Mouse (Mus musculus) E14TG2a.4 (cell line): ENCODE measurements around the gene Sdk1.

Experiments used
- H3K27me3 ChIP-seq: 2 replicates; pipeline ENCODE4 v1.6.1; 2014; ENCODE audit warnings: low read length, control low read depth; ENCODE audit not compliant: insufficient read depth
- H3K36me3 ChIP-seq: 2 replicates; pipeline ENCODE4 v1.6.1; 2014; ENCODE audit warnings: low read length, control low read depth; ENCODE audit not compliant: insufficient read depth
- H3K4me1 ChIP-seq: replicated peaks from 2 replicates; pipeline ENCODE4 v1.6.1; 2014; ENCODE audit warnings: low read depth, low read length, control low read depth
- H3K4me3 ChIP-seq: replicated peaks from 2 replicates; pipeline ENCODE4 v1.5.1; 2014; ENCODE audit warnings: mild to moderate bottlenecking, low read length
- H3K9me3 ChIP-seq: 2 replicates; pipeline ENCODE4 v1.6.1; 2014; ENCODE audit warnings: low read length, control low read depth
- CTCF ChIP-seq: conservative IDR thresholded peaks from 2 replicates; pipeline ENCODE4 v1.5.1; 2014; ENCODE audit warnings: low read length
- NANOG ChIP-seq: IDR thresholded peaks from 2 replicates; pipeline ENCODE4 v1.6.1; 2014; ENCODE audit warnings: borderline replicate concordance, low read length, mixed read lengths
- POU5F1 ChIP-seq: IDR thresholded peaks from 2 replicates; pipeline ENCODE4 v1.6.1; 2014; ENCODE audit warnings: low read length, borderline replicate concordance

Sdk1 gene

GRCm38 (mm10) chr5:141758885-141759284 lies 517.6 kb downstream of the Sdk1 start:
- Histone ChIP-seq H3K36me3 (no peaks in the 10 kb centered on the region), H3K4me1 (peaks cover 6% of the 10 kb centered on the region), H3K27me3 (no peaks in the 10 kb centered on the region), H3K9me3 (no peaks in the 10 kb centered on the region), H3K4me3 (no peak overlapping the region)
- TF ChIP-seq NANOG (no peak), CTCF (no peak), POU5F1 (no peak)

GRCm38 (mm10) chr5:141764111-141764510 lies 522.8 kb downstream of the Sdk1 start:
- H3K27me3 ChIP-seq, result no peaks in the 10 kb centered on the region
- no peak overlapping the region for H3K4me3 ChIP-seq
- no peaks in the 10 kb centered on the region for H3K9me3 ChIP-seq
- TF ChIP-seq CTCF, result no peak
- no peak for TF ChIP-seq NANOG
- TF ChIP-seq POU5F1, result no peak
- no peaks in the 10 kb centered on the region for H3K36me3 ChIP-seq
- no peaks in the 10 kb centered on the region for H3K4me1 ChIP-seq

- H3K27me3 ChIP-seq, result no peaks in the 10 kb centered on the region
- no peak for TF ChIP-seq POU5F1
- no peaks in the 10 kb centered on the region for H3K4me1 ChIP-seq
- H3K4me3 ChIP-seq, result no peak overlapping the region
- H3K9me3 ChIP-seq, result no peaks in the 10 kb centered on the region
- H3K36me3 ChIP-seq, result no peaks in the 10 kb centered on the region
Observed at GRCm38 (mm10) chr5:141768761-141769515, 527.6 kb downstream of the Sdk1 start.

- no peak overlapping the region for H3K4me3 ChIP-seq
- no peaks in the 10 kb centered on the region for H3K4me1 ChIP-seq
- H3K27me3 ChIP-seq, result no peaks in the 10 kb centered on the region
- TF ChIP-seq POU5F1, result no peak
- TF ChIP-seq CTCF, result no peak
- no peak for TF ChIP-seq NANOG
- H3K9me3 ChIP-seq, result no peaks in the 10 kb centered on the region
- no peaks in the 10 kb centered on the region for H3K36me3 ChIP-seq
Observed at GRCm38 (mm10) chr5:141771516-141771915, 530.2 kb downstream of the Sdk1 start.

- H3K27me3 ChIP-seq, result no peaks in the 10 kb centered on the region
- H3K4me1 ChIP-seq, result no peaks in the 10 kb centered on the region
- no peak overlapping the region for H3K4me3 ChIP-seq
- H3K36me3 ChIP-seq, result no peaks in the 10 kb centered on the region
- no peak for TF ChIP-seq CTCF
- no peak for TF ChIP-seq NANOG
- no peak for TF ChIP-seq POU5F1
- H3K9me3 ChIP-seq, result peaks cover 5% of the 10 kb centered on the region
Observed at GRCm38 (mm10) chr5:141778231-141778630, 536.9 kb downstream of the Sdk1 start.

GRCm38 (mm10) chr5:141781142-141781541 lies 539.9 kb downstream of the Sdk1 start:
- H3K9me3 ChIP-seq, result peaks cover 5% of the 10 kb centered on the region
- no peaks in the 10 kb centered on the region for H3K36me3 ChIP-seq
- TF ChIP-seq NANOG (no peak), CTCF (no peak), POU5F1 (no peak)
- H3K4me3 ChIP-seq, result no peak overlapping the region
- H3K4me1 ChIP-seq, result no peaks in the 10 kb centered on the region
- H3K27me3 ChIP-seq, result no peaks in the 10 kb centered on the region

GRCm38 (mm10) chr5:141782330-141782729 lies 541.0 kb downstream of the Sdk1 start:
- Histone ChIP-seq H3K4me1 (no peaks in the 10 kb centered on the region), H3K4me3 (no peak overlapping the region), H3K27me3 (no peaks in the 10 kb centered on the region), H3K9me3 (peaks cover 5% of the 10 kb centered on the region), H3K36me3 (no peaks in the 10 kb centered on the region)
- TF ChIP-seq CTCF (no peak), NANOG (no peak), POU5F1 (no peak)

- peaks cover 5% of the 10 kb centered on the region for H3K9me3 ChIP-seq
- no peaks in the 10 kb centered on the region for H3K36me3 ChIP-seq
- no peak for TF ChIP-seq POU5F1
- TF ChIP-seq NANOG, result no peak
- no peak for TF ChIP-seq CTCF
Observed at GRCm38 (mm10) chr5:141783516-141783915, 542.2 kb downstream of the Sdk1 start.

GRCm38 (mm10) chr5:141793926-141794325 lies 552.6 kb downstream of the Sdk1 start:
- Histone ChIP-seq H3K4me1 (no peaks in the 10 kb centered on the region), H3K36me3 (no peaks in the 10 kb centered on the region), H3K27me3 (no peaks in the 10 kb centered on the region), H3K4me3 (no peak overlapping the region), H3K9me3 (no peaks in the 10 kb centered on the region)
- TF ChIP-seq POU5F1 (no peak), NANOG (no peak), CTCF (no peak)

More at GRCm38 (mm10) chr5:141783516-141783915, 542.2 kb downstream of the Sdk1 start:
- Histone ChIP-seq H3K4me1 (no peaks in the 10 kb centered on the region), H3K27me3 (no peaks in the 10 kb centered on the region), H3K4me3 (no peak overlapping the region)
